Mouse (Mus musculus): ENCODE data around the gene Efna5. TPM values are rescaled to one million over a fixed set of nuclear protein-coding genes. Genes with fewer than 3 reads are reported as not detected.

Efna5 gene
- polyA plus RNA-seq, 1 experiment from 2014 or later, result 75.1 TPM

- peaks cover 25% of the 10 kb centered on the region for H3K4me1 ChIP-seq
- H3K36me3 ChIP-seq, result no peaks in the 10 kb centered on the region
- H3K27ac ChIP-seq, result no peak overlapping the region
- H3K9ac ChIP-seq, result no peak overlapping the region
- no peaks in the 10 kb centered on the region for H3K9me3 ChIP-seq
- ATAC-seq (ENCODE audit: low FRiP score, low read depth), result no peak
- H3K4me3 ChIP-seq, result no peak overlapping the region
- no peak overlapping the region for H3K4me2 ChIP-seq (replicated peaks)
- 23% methylated on average over 12 of the region's 12 CpGs for WGBS
- no peaks in the 10 kb centered on the region for H3K27me3 ChIP-seq
Observed at GRCm38 (mm10) chr17:62717426-62718131, 163.5 kb downstream of the Efna5 start.

GRCm38 (mm10) chr17:62713455-62713854 is 167.7 kb downstream of the Efna5 start:
- Histone ChIP-seq H3K4me1 (peaks cover 23% of the 10 kb centered on the region), H3K9me3 (no peaks in the 10 kb centered on the region), H3K27ac (no peak overlapping the region), H3K27me3 (no peaks in the 10 kb centered on the region), H3K9ac (no peak overlapping the region), H3K4me3 (no peak overlapping the region), H3K4me2 (replicated peaks) (no peak overlapping the region), H3K36me3 (no peaks in the 10 kb centered on the region)
- ATAC-seq (ENCODE audit: low FRiP score, low read depth), result no peak
- 83% methylated on average over 3 of the region's 3 CpGs for WGBS

- Histone ChIP-seq H3K4me2 (replicated peaks) (no peak overlapping the region), H3K9me3 (no peaks in the 10 kb centered on the region; the same call in 1 of the 2 replicates), H3K27me3 (no peaks in the 10 kb centered on the region), H3K36me3 (no peaks in the 10 kb centered on the region), H3K9ac (no peak overlapping the region), H3K4me3 (no peak overlapping the region), H3K27ac (no peak overlapping the region), H3K4me1 (peaks cover 30% of the 10 kb centered on the region)
- WGBS, result 60% methylated on average over 6 of the region's 6 CpGs
- ATAC-seq (ENCODE audit: low FRiP score, low read depth), result no peak
Observed at GRCm38 (mm10) chr17:62706418-62706817, 174.7 kb downstream of the Efna5 start.

- peak; percentile 78 for ATAC-seq (ENCODE audit: low FRiP score, low read depth)
- 12% methylated on average over 9 of the region's 9 CpGs for WGBS
- Histone ChIP-seq H3K9ac (no peak overlapping the region), H3K27ac (no peak overlapping the region), H3K27me3 (no peaks in the 10 kb centered on the region), H3K4me3 (no peak overlapping the region), H3K4me2 (replicated peaks) (peak overlapping the region; percentile 50), H3K4me1 (peaks cover 55% of the 10 kb centered on the region), H3K9me3 (no peaks in the 10 kb centered on the region; the same call in 1 of the 2 replicates), H3K36me3 (no peaks in the 10 kb centered on the region)
Observed at GRCm38 (mm10) chr17:62702020-62702814, 178.9 kb downstream of the Efna5 start.

- Histone ChIP-seq H3K9me3 (no peaks in the 10 kb centered on the region; the same call in 1 of the 2 replicates), H3K4me3 (no peak overlapping the region), H3K27ac (no peak overlapping the region), H3K4me2 (replicated peaks) (peak overlapping the region; percentile 50), H3K9ac (no peak overlapping the region), H3K27me3 (no peaks in the 10 kb centered on the region), H3K4me1 (peaks cover 51% of the 10 kb centered on the region), H3K36me3 (no peaks in the 10 kb centered on the region; the same call in 1 of the 2 replicates)
- no peak; the same call in 1 of the 2 replicates for ATAC-seq (ENCODE audit: low FRiP score, low read depth)
- 13% methylated on average over 9 of the region's 9 CpGs for WGBS
Observed at GRCm38 (mm10) chr17:62700791-62701602, 180.1 kb downstream of the Efna5 start.

GRCm38 (mm10) chr17:62694958-62695437 is 186.1 kb downstream of the Efna5 start:
- ATAC-seq (ENCODE audit: low FRiP score, low read depth), result 0 out of 2 replicates have a peak, but pooled peaks have one; percentile 55
- WGBS, result 33% methylated on average over 9 of the region's 9 CpGs
- Histone ChIP-seq H3K4me2 (replicated peaks) (no peak overlapping the region), H3K36me3 (no peaks in the 10 kb centered on the region; the same call in 1 of the 2 replicates), H3K9me3 (no peaks in the 10 kb centered on the region), H3K27me3 (no peaks in the 10 kb centered on the region), H3K9ac (no peak overlapping the region), H3K4me1 (peaks cover 35% of the 10 kb centered on the region), H3K27ac (no peak overlapping the region), H3K4me3 (no peak overlapping the region)

- ATAC-seq (ENCODE audit: low FRiP score, low read depth), result no peak
- whole genome bisulfite sequencing, result 59% methylated on average over 4 of the region's 4 CpGs
- Histone ChIP-seq H3K36me3 (no peaks in the 10 kb centered on the region; the same call in 1 of the 2 replicates), H3K9ac (no peak overlapping the region), H3K27ac (no peak overlapping the region), H3K4me3 (no peak overlapping the region), H3K4me1 (peaks cover 31% of the 10 kb centered on the region), H3K27me3 (no peaks in the 10 kb centered on the region), H3K4me2 (replicated peaks) (no peak overlapping the region), H3K9me3 (no peaks in the 10 kb centered on the region)
Observed at GRCm38 (mm10) chr17:62692242-62692641, 188.9 kb downstream of the Efna5 start.

- H3K9ac ChIP-seq, result no peak overlapping the region
- no peaks in the 10 kb centered on the region for H3K9me3 ChIP-seq
- H3K27me3 ChIP-seq, result no peaks in the 10 kb centered on the region
- H3K36me3 ChIP-seq, result no peaks in the 10 kb centered on the region
- WGBS, result 86% methylated on average over 4 of the region's 4 CpGs
- no peak overlapping the region for H3K4me3 ChIP-seq
- H3K4me1 ChIP-seq, result peaks cover 33% of the 10 kb centered on the region
- no peak for ATAC-seq (ENCODE audit: low FRiP score, low read depth)
- H3K4me2 ChIP-seq (replicated peaks), result no peak overlapping the region
- H3K27ac ChIP-seq, result no peak overlapping the region
Observed at GRCm38 (mm10) chr17:62691201-62691715, 189.9 kb downstream of the Efna5 start.

- H3K27me3 ChIP-seq, result no peaks in the 10 kb centered on the region
- no peaks in the 10 kb centered on the region for H3K9me3 ChIP-seq
- no peak overlapping the region for H3K4me3 ChIP-seq
- 0 out of 2 replicates have a peak, but pooled peaks have one; percentile 37 for ATAC-seq (ENCODE audit: low FRiP score, low read depth)
- H3K9ac ChIP-seq, result no peak overlapping the region
- no peak overlapping the region for H3K27ac ChIP-seq
- no peaks in the 10 kb centered on the region for H3K36me3 ChIP-seq
- H3K4me2 ChIP-seq (replicated peaks), result no peak overlapping the region
- peaks cover 34% of the 10 kb centered on the region for H3K4me1 ChIP-seq
- 63% methylated on average over 8 of the region's 8 CpGs for WGBS
Observed at GRCm38 (mm10) chr17:62690256-62690655, 190.9 kb downstream of the Efna5 start.

GRCm38 (mm10) chr17:62689646-62690045 is 191.5 kb downstream of the Efna5 start:
- no peak overlapping the region for H3K9ac ChIP-seq
- no peaks in the 10 kb centered on the region for H3K9me3 ChIP-seq
- H3K4me2 ChIP-seq (replicated peaks), result no peak overlapping the region
- ATAC-seq (ENCODE audit: low FRiP score, low read depth), result no peak
- H3K27ac ChIP-seq, result no peak overlapping the region
- H3K36me3 ChIP-seq, result no peaks in the 10 kb centered on the region
- WGBS, result 68% methylated on average over 4 of the region's 4 CpGs
- H3K4me1 ChIP-seq, result peaks cover 34% of the 10 kb centered on the region
- no peaks in the 10 kb centered on the region for H3K27me3 ChIP-seq
- H3K4me3 ChIP-seq, result no peak overlapping the region

- H3K4me1 ChIP-seq, result peaks cover 40% of the 10 kb centered on the region
- H3K27ac ChIP-seq, result no peak overlapping the region
- H3K4me2 ChIP-seq (replicated peaks), result no peak overlapping the region
- WGBS, result 58% methylated on average over 6 of the region's 6 CpGs
- no peaks in the 10 kb centered on the region for H3K27me3 ChIP-seq
- H3K9ac ChIP-seq, result no peak overlapping the region
- no peaks in the 10 kb centered on the region for H3K36me3 ChIP-seq
- ATAC-seq (ENCODE audit: low FRiP score, low read depth), result no peak
- H3K9me3 ChIP-seq, result no peaks in the 10 kb centered on the region
- no peak overlapping the region for H3K4me3 ChIP-seq
Observed at GRCm38 (mm10) chr17:62687369-62687768, 193.7 kb downstream of the Efna5 start.

Measured in limb, embryonic 13.5 days (tissue).